8 mouse cellular contexts compared by ENCODE assay signal in genomic region chr16:97293273-97293672, GRCm38 (mm10).
A peak's percentile ranks its signal among the peaks of the same experiment; 100 is the strongest.
DNase-seq lines count a peak whose midpoint lies in the region; ATAC-seq lines count a peak whose summit lies in the region.

No protein-coding gene starts in this region.

- no peaks in the 10 kb centered on the region for H3K36me3 ChIP-seq in midbrain, embryonic 14.5 days (ENCODE audit: control insufficient read depth, insufficient read depth, low read length)

- ATAC-seq in midbrain, embryonic 14.5 days (ENCODE audit: low FRiP score, low TSS enrichment) = peak; percentile 70; the same call in 1 of the 2 replicates

- intact Hi-C loops in left cerebral cortex, postnatal 4 days (cut with DNase I) = loop anchor here (2.0 to 10.0 kb wide), 3 partner anchors 124 to 938 kb away; no protein-coding TSS in a partner anchor

- peaks cover 19% of the 10 kb centered on the region for H3K4me1 ChIP-seq in midbrain, embryonic 14.5 days (ENCODE audit: control insufficient read depth, insufficient read depth, low read length)

- H3K9me3 ChIP-seq in midbrain, embryonic 14.5 days (ENCODE audit: control insufficient read depth, low read length) = no peaks in the 10 kb centered on the region

- H3K4me3 ChIP-seq in midbrain, embryonic 14.5 days (replicated peaks; ENCODE audit: low read depth, low read length) = no peak overlapping the region

- WGBS in midbrain, embryonic 14.5 days = 3% methylated on average over 4 of the region's 4 CpGs

- H3K9ac ChIP-seq in midbrain, embryonic 14.5 days (replicated peaks; ENCODE audit: low read length) = no peak overlapping the region

- no peaks in the 10 kb centered on the region for H3K27me3 ChIP-seq in midbrain, embryonic 14.5 days (ENCODE audit: control insufficient read depth, insufficient read depth, low read length)

- H3K27ac ChIP-seq in midbrain, embryonic 14.5 days (replicated peaks; ENCODE audit: low read depth, low read length) = peak overlapping the region; percentile 71

- peak overlapping the region; percentile 46 for H3K4me2 ChIP-seq in midbrain, embryonic 14.5 days (ENCODE audit: low read length)

- DNase-seq in 416B (ENCODE audit: low read depth) = peak; percentile 91
- DNase-seq in adrenal gland, adult 8-10 months = peak; percentile 42
- peak; percentile 80 for DNase-seq in embryo, embryonic 9.5 days (ENCODE audit: extremely low spot score)
- DNase-seq in heart, adult 18-20 months = peak; percentile 55 to 83
- peak; percentile 75 for DNase-seq in kidney, adult 18-20 months
- peak; percentile 89 for DNase-seq in left cerebral cortex, postnatal 4 days
- DNase-seq in midbrain, embryonic 14.5 days = peak; percentile 93
- peak; percentile 20 to 64 for DNase-seq in spleen, postnatal 10 days (ENCODE audit: low spot score in 2 of 2)

Comparison
In these comparisons a context has a peak if more than half of its experiments do, and no peak if none do; other contexts are left out.
1. DNase-seq: peak in every context shown above with its lines; median percentile 93 in midbrain, embryonic 14.5 days; 91 in 416B; 89 in left cerebral cortex, postnatal 4 days; 80 in embryo, embryonic 9.5 days; 75 in kidney, adult 18-20 months; 69 in heart, adult 18-20 months; 42 in adrenal gland, adult 8-10 months; 42 in spleen, postnatal 10 days.